Mouse (Mus musculus) spleen, postnatal 14 days (tissue): ENCODE results near the gene Pgc.

Source experiments
- DNase-seq, 2 experiments: peaks; one replicate each; pipeline ENCODE4 v3.0.0; 2021 to 2022; ENCODE audit warnings: low spot score in 2 of 2

Pgc gene

DNA sequence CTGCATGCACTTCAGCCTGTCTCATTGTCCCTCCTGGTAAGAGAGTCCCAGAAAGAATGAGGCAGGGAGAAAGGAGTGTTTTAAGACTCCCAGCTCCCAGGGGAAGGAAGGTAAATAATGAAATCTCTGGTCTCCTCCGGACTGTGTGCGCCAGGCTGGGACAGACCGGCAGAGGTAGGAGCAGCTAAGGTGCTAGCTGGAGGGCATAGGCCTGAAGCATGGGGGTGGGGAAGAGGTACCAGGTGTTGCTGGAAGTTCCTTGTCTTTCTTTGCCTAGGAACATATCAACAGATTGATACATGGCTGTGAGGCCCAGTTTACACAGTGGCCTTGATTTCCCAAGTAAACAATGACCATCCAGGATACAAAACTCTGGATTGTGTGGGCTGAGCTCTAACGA, 17.7 kb upstream of the Pgc start:
- no peak for DNase-seq

- DNase-seq = no peak
These were observed 16.6 kb upstream of the Pgc start for GRCm38 (mm10) chr17:47710036-47710435.

DNA sequence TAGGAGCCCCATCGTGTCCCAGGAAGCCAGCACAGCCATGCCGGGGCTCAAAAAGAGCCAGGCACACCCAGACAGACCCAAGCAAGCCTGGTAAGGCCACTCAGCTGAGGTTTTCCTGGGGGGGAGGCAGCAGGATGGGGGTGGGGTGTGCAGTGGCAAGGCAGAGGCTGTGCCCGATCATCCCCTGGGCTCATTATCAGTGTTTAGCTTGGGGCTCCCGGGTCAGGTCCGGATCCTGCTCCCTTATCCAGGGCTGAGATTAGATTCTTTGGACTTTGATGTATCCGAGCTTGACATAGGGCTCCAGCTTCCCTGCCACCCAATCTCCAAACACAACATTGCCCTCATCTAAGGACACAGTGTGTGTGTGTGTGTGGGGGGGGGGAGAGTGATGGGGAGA, 14.8 kb upstream of the Pgc start:
- DNase-seq = no peak

- no peak for DNase-seq
These were observed 13.6 kb upstream of the Pgc start for GRCm38 (mm10) chr17:47712889-47713571.

DNA sequence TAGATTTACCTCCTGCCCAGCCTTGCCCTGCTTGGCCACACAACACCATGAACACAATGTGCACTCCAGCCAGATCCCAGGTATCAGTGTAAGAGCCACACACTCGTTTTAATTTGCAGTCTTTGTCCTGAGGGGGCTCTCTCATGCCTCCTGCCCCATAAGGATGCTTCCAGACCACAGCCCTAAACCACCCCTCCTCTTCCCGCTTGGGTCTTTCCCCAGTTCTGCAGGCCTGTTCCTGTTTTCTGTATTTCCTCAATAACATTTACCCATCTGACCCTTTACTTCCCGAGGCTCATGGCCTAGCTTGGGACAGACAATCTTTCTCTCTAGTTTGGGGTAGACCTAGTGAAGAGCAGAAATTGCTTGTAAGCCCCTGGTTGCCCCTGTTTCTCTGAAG, 11.6 kb upstream of the Pgc start:
- DNase-seq = no peak

DNA sequence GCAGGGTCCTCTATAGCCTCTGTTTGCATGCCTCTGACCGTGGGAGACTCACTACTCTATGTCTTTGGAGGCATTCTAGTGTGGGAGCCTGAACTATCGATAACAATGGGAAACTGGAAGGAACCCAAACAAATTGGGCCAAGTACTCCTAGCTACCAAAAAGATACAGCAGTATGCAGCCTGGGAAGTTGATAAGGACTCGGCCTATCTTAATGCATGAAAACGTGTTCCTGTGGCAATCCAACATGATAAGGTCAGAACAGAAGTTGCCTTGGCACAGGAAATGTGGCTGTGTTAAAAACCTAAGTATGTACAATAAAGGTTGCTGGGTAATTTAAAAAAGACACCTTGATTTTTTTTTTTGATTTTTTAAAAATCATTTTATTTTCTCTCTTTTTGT, 5.5 kb upstream of the Pgc start:
- DNase-seq = no peak

- DNase-seq = no peak
These were observed 4.3 kb downstream of the Pgc start for GRCm38 (mm10) chr17:47730633-47731575.

DNA sequence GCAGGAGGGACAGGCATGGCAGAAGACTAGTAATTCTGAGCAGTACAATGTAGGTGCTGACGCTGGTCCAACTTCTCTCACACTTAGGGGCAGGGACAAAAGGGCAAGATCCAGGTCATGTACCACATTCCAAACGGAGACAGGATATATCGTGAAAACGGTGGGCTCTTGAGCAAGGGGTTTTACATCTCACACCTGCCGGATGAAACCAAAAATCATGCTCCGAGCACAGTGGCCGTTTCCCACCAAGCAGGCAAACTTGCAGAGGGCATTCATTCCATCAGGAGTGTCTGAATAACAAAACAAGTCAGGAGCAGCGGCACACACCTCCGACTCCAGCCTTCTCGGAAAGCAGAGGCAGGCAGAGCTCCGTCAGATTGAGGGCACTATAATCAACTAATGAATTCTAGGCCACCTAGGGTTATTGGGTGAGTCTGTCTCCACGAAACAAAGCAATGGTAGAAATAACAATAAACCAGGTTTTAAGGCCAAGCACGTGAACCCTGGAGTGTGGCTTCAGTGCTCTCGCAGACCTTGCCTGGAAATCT, 9.0 kb downstream of the Pgc start:
- DNase-seq = no peak

- DNase-seq = peak; percentile 97 to 99
These were observed 10.2 kb downstream of the Pgc start, which contains the start of gene Tfeb for GRCm38 (mm10) chr17:47736856-47737255. Tfeb (plus strand) TSS chr17:47737030.

GRCm38 (mm10) chr17:47737271-47738065, 10.8 kb downstream of the Pgc start:
- peak; percentile 75 to 80 for DNase-seq

- peak; percentile 69 to 74 for DNase-seq
These were observed 11.6 kb downstream of the Pgc start for GRCm38 (mm10) chr17:47738066-47738878.

- DNase-seq = peak; percentile 39 to 56
These were observed 12.5 kb downstream of the Pgc start for GRCm38 (mm10) chr17:47738879-47739798.

- no peak for DNase-seq
These were observed 13.5 kb downstream of the Pgc start for GRCm38 (mm10) chr17:47740186-47740585.

- DNase-seq = no peak
These were observed 16.5 kb downstream of the Pgc start for GRCm38 (mm10) chr17:47742991-47743734.

DNA sequence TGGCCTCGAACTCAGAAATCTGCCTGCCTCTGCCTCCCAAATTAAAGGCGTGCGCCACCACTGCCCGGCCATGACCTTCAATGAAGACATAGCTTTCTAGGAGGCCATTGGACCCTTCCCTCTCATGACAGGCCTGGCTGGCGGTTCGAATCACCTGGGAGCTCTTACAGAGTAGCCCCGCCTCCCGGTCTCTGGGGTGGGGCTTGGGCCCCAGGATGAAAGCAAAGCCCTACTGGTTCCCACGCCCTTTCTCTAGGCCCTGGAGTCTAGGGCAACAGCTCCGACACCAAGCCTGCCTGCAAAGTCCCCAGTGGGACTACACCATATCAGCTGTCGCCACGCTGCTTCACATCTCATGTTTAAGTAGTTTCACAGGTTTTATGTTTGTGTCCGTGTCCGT, 17.4 kb downstream of the Pgc start:
- no peak for DNase-seq

DNA sequence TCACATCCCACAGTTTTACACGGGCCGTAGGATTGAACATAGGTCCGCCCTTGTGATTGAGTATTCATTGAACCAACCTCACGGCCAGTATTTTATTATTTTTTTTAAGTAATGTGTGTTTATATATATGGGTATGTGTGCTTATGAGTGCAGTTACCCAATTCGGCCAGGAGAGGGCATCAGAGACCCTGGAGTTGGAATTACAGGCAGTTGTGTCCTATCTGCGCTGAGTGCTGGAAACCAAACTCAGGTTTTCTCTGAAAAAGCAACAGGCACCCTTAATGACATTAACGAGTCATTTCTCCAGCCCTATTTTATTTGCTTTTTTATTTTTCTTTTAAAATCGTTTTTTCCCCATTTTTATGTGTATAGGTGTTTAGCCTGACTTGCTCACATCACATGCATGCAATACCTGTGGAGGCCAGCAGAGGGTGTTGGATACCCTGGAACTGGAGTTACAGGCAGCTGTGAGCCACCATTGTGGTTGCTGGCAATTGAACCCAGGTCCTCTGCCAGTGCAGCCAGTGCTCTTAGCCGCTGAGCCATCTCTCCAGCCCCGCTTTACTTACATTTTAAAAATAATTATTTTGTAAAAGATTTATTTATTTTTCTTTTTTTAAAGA, 18.2 kb downstream of the Pgc start:
- DNase-seq = peak in 1 of 2 experiments; percentile 30

DNA sequence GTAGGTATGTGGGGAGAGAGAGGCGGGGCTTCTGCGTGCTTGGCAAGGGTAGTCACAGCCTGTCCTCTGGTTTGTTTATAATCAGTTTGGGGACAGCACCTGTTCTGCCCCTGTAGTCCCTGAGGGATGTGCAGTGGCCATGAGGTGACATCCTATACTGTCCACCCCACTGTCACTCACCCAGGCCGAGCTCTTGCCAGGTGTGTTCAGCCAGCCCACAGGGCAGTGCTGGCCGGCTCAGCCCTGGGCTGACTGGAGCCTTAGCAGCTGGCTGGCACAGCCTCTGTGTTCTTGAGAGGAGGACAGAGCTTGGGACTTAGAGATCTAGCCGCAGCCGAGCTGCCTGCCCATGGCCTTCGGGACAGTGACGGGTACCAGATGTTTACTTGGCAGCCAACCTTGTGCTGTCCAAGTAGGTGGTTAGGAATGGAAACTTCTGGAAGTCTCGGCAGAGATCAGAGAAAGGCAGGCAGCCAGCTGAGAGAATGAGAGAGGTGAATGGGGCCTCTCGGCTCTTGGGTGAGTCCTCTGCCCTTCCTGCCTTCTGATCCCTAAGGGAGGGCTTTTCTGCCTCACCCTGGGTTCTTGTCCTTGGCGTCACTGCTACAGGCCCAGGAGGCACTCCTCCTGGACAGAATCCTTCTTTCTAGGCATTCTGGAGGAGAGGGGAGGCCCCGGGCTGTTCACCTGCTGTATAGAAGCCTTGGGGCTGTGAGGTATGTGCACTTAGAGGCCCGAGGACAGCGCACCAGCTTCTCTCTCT, 22.3 kb downstream of the Pgc start:
- DNase-seq = no peak

DNA sequence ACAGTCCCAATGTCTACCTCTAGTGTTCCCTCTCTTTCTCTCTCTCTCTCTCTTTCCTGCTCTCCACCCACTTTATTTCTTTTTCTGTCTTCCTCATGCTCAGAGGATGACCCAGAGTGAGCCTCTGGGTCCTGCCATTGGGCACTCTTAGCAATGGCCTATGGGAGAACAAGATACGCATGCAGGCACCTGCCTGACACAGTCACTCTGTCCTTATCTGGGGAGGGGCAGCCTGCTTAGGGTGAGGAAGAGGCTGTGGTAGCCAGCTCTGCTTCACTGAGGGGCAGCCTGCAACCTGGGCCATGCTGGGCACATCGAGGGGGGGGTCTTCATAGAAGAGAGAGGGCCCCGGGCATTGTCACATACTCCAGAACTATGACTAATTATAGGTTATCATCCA, 23.0 kb downstream of the Pgc start:
- no peak for DNase-seq
